Mouse (Mus musculus) CD4-positive, CD25-positive, alpha-beta regulatory T cell, adult 4 months (primary cell): ENCODE data around the gene Tff1. TPM values are rescaled to one million over a fixed set of nuclear protein-coding genes. Genes with fewer than 3 reads are reported as not detected.

Experiments used
- polyA plus RNA-seq, 2 experiments: library from polyadenylated mRNA; unstranded; fragments of 100-300 nt; shearing (Covaris generic); gene quantifications; one replicate each; pipeline ENCODE4 v1.2.1; 2017

Gene Tff1
- polyA plus RNA-seq, 2 experiments from 2014 or later = not detected

Other genes starting within 250 kb of the Tff1 start
- gene Umodl1, start 210.6 kb downstream of the Tff1 start, polyA plus RNA-seq = not detected
- 100 to 1,000 TPM; 169 to 178 TPM for gene Abcg1, start 107.6 kb downstream of the Tff1 start, polyA plus RNA-seq
- not detected for gene Tff3, start 35.6 kb downstream of the Tff1 start, polyA plus RNA-seq
- gene Tff2, start 21.0 kb downstream of the Tff1 start, polyA plus RNA-seq = not detected
- gene Tmprss3, start 33.7 kb upstream of the Tff1 start, polyA plus RNA-seq = 1 to 10 TPM in 1 of 2 experiments, under 1 TPM in 1; 0.63 to 2.5 TPM
- 100 to 1,000 TPM; 234 to 303 TPM for gene Ubash3a, start 42.6 kb upstream of the Tff1 start, polyA plus RNA-seq
- gene Rsph1, start 112.1 kb upstream of the Tff1 start, polyA plus RNA-seq = 1 to 10 TPM in 1 of 2 experiments, under 1 TPM in 1; 0.52 to 1.1 TPM
- gene Slc37a1, start 121.5 kb upstream of the Tff1 start, polyA plus RNA-seq = 10 to 100 TPM; 29.9 to 42.6 TPM
- gene Pde9a, start 220.9 kb upstream of the Tff1 start, polyA plus RNA-seq = not detected